Mouse (Mus musculus) kidney, adult 2 months (tissue): ENCODE results near the gene Cct6b.

Experiments used
- CTCF ChIP-seq: fragments of 200-500 bp; conservative IDR thresholded peaks from 2 replicates; pipeline ENCODE4 v1.5.1; 2011; ENCODE audit warnings: low read depth, mild to moderate bottlenecking, control low read depth, low read length, moderate library complexity, mixed read lengths; ENCODE audit not compliant: insufficient read depth, insufficient read length
- POLR2A ChIP-seq: fragments of 200-500 bp; IDR thresholded peaks from one replicate; pipeline ENCODE4 v1.6.1; 2011; ENCODE audit warnings: low read depth, low read length, control low read depth

DNA sequence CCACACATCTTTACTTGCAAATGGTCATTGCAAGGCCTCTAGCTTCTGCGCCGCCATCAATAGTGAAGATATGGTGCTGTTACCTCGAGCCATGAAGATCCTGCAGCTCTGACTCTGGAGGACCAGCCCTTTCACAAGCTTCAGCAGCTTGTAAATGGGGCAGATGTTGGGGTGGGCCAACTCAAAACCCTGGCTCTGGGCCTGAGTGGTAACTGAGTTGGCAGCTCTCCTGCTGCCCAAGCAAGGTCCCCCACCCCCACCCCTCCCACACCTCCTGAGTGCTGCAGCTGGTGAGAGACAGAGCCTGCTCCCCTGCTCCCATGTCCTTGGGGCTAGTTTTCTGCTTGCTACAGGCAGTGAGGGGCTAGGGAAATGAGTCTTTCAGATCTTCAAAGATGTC is 51.4 kb downstream of the Cct6b start:
- no peak for TF ChIP-seq POLR2A
- no peak for TF ChIP-seq CTCF
